Mouse (Mus musculus): ENCODE measurements around the gene Caly. TPM values are rescaled to one million over a fixed set of nuclear protein-coding genes. Genes with fewer than 3 reads are reported as not detected.
A peak's percentile ranks its signal among the peaks of the same experiment; 100 is the strongest.

Gene Caly
- polyA plus RNA-seq, 1 experiment from 2014 or later: 0.29 TPM

- Histone ChIP-seq H3K4me1 (ENCODE audit: insufficient read depth) (peaks cover 8% of the 10 kb centered on the region), H3K9me3 (ENCODE audit: low read length) (no peaks in the 10 kb centered on the region), H3K36me3 (replicated peaks; ENCODE audit: insufficient read depth, low read length) (no peaks in the 10 kb centered on the region), H3K4me3 (ENCODE audit: low read depth, low read length) (peak overlapping the region; percentile 17; the same call in 1 of the 2 replicates), H3K9ac (replicated peaks) (no peak overlapping the region), H3K27me3 (ENCODE audit: insufficient read depth, low read length) (peaks cover 82% of the 10 kb centered on the region), H3K27ac (ENCODE audit: low read depth) (no peak overlapping the region), H3K4me2 (ENCODE audit: low read depth, low read length) (peak overlapping the region; percentile 26; the same call in 1 of the 2 replicates)
- DNase-seq: peak; percentile 28
- no peak for TF ChIP-seq CTCF (IDR thresholded peaks at IDR 0.05; ENCODE audit: low read depth)
- TF ChIP-seq EP300 (IDR thresholded peaks at IDR 0.05; ENCODE audit: low read depth): no peak
- ATAC-seq: peak; percentile 45; the same call in 1 of the 2 replicates
- 3% methylated on average over 47 of the region's 47 CpGs for WGBS (ENCODE audit: insufficient replicate concordance)
These were observed 21.2 kb downstream of the Caly start for GRCm38 (mm10) chr7:140060936-140061831.

GRCm38 (mm10) chr7:140059601-140060000, 22.7 kb downstream of the Caly start:
- Histone ChIP-seq H3K4me1 (ENCODE audit: insufficient read depth) (peaks cover 8% of the 10 kb centered on the region), H3K36me3 (replicated peaks; ENCODE audit: insufficient read depth, low read length) (no peaks in the 10 kb centered on the region), H3K27me3 (ENCODE audit: insufficient read depth, low read length) (peaks cover 80% of the 10 kb centered on the region), H3K9me3 (ENCODE audit: low read length) (no peaks in the 10 kb centered on the region; the same call in 1 of the 2 replicates), H3K4me2 (ENCODE audit: low read depth, low read length) (no peak overlapping the region), H3K4me3 (ENCODE audit: low read depth, low read length) (no peak overlapping the region), H3K9ac (replicated peaks) (no peak overlapping the region), H3K27ac (ENCODE audit: low read depth) (no peak overlapping the region)
- no peak for TF ChIP-seq CTCF (IDR thresholded peaks at IDR 0.05; ENCODE audit: low read depth)
- TF ChIP-seq EP300 (IDR thresholded peaks at IDR 0.05; ENCODE audit: low read depth): no peak
- no peak for DNase-seq
- ATAC-seq: no peak
- 38% methylated on average over 4 of the region's 4 CpGs for WGBS (ENCODE audit: insufficient replicate concordance)

GRCm38 (mm10) chr7:140058528-140058927, 23.8 kb downstream of the Caly start:
- Histone ChIP-seq H3K36me3 (replicated peaks; ENCODE audit: insufficient read depth, low read length) (no peaks in the 10 kb centered on the region), H3K9me3 (ENCODE audit: low read length) (no peaks in the 10 kb centered on the region; the same call in 1 of the 2 replicates), H3K27ac (ENCODE audit: low read depth) (no peak overlapping the region), H3K4me2 (ENCODE audit: low read depth, low read length) (no peak overlapping the region), H3K27me3 (ENCODE audit: insufficient read depth, low read length) (peaks cover 73% of the 10 kb centered on the region), H3K9ac (replicated peaks) (no peak overlapping the region), H3K4me1 (ENCODE audit: insufficient read depth) (peaks cover 8% of the 10 kb centered on the region), H3K4me3 (ENCODE audit: low read depth, low read length) (no peak overlapping the region)
- TF ChIP-seq CTCF (IDR thresholded peaks at IDR 0.05; ENCODE audit: low read depth) (no peak), EP300 (IDR thresholded peaks at IDR 0.05; ENCODE audit: low read depth) (no peak)
- DNase-seq (no peak), ATAC-seq (no peak)
- WGBS (ENCODE audit: insufficient replicate concordance): 19% methylated on average over 7 of the region's 7 CpGs

GRCm38 (mm10) chr7:140057413-140058407, 24.6 kb downstream of the Caly start:
- Histone ChIP-seq H3K4me3 (ENCODE audit: low read depth, low read length) (peak overlapping the region; percentile 25), H3K9me3 (ENCODE audit: low read length) (no peaks in the 10 kb centered on the region; the same call in 1 of the 2 replicates), H3K27me3 (ENCODE audit: insufficient read depth, low read length) (peaks cover 69% of the 10 kb centered on the region), H3K27ac (ENCODE audit: low read depth) (no peak overlapping the region), H3K36me3 (replicated peaks; ENCODE audit: insufficient read depth, low read length) (no peaks in the 10 kb centered on the region), H3K4me2 (ENCODE audit: low read depth, low read length) (peak overlapping the region; percentile 62), H3K4me1 (ENCODE audit: insufficient read depth) (peaks cover 8% of the 10 kb centered on the region), H3K9ac (replicated peaks) (no peak overlapping the region)
- DNase-seq: peak; percentile 25
- TF ChIP-seq CTCF (IDR thresholded peaks at IDR 0.05; ENCODE audit: low read depth): 0 out of 2 replicates have a peak, but pooled peaks have one; percentile 2
- no peak for TF ChIP-seq EP300 (IDR thresholded peaks at IDR 0.05; ENCODE audit: low read depth)
- WGBS (ENCODE audit: insufficient replicate concordance): 6% methylated on average over 53 of the region's 53 CpGs
- ATAC-seq: peak; percentile 33; the same call in 1 of the 2 replicates

- H3K4me2 ChIP-seq (ENCODE audit: low read depth, low read length): no peak overlapping the region
- H3K27ac ChIP-seq (ENCODE audit: low read depth): no peak overlapping the region
- ATAC-seq (no peak), DNase-seq (no peak)
- no peak overlapping the region for H3K4me3 ChIP-seq (ENCODE audit: low read depth, low read length)
- H3K36me3 ChIP-seq (replicated peaks; ENCODE audit: insufficient read depth, low read length): no peaks in the 10 kb centered on the region
- H3K9me3 ChIP-seq (ENCODE audit: low read length): no peaks in the 10 kb centered on the region; the same call in 1 of the 2 replicates
- 67% methylated on average over 4 of the region's 4 CpGs for WGBS (ENCODE audit: insufficient replicate concordance)
- no peak overlapping the region for H3K9ac ChIP-seq (replicated peaks)
- peaks cover 66% of the 10 kb centered on the region for H3K27me3 ChIP-seq (ENCODE audit: insufficient read depth, low read length)
- TF ChIP-seq EP300 (IDR thresholded peaks at IDR 0.05; ENCODE audit: low read depth) (no peak), CTCF (IDR thresholded peaks at IDR 0.05; ENCODE audit: low read depth) (no peak)
- H3K4me1 ChIP-seq (ENCODE audit: insufficient read depth): peaks cover 3% of the 10 kb centered on the region
These were observed 28.2 kb downstream of the Caly start for GRCm38 (mm10) chr7:140054124-140054523.

Measured in liver, postnatal 0 days (tissue).